Mouse (Mus musculus) megakaryocyte, adult 5-6 weeks (primary cell): ENCODE measurements around the gene Dnmt1. TPM values are rescaled to one million over a fixed set of nuclear protein-coding genes. Genes with fewer than 3 reads are reported as not detected.

ENCODE experiments used
- ATAC-seq: 2 replicates; pipeline ENCODE4 v1.8.0; 2016; ENCODE audit warnings: mild to moderate bottlenecking, inconsistent platforms; ENCODE audit not compliant: poor library complexity, severe bottlenecking
- total RNA-seq, 2 experiments: library from RNA; stranded (forward) in 1 of 2; stranded (reverse) in 1 of 2; fragments of 153-499, 151-499 nt in 1 of 2; fragments of 221-1000, 200-1000 nt in 1 of 2; gene quantifications; 2 replicates each; pipeline versions ENCODE4 v1.2.3 to v1.2.4; 2015 to 2017

Gene Dnmt1
- total RNA-seq, 2 experiments from 2014 or later, result 85.4 to 165 TPM

GRCm38 (mm10) chr9:20976961-20977689 is 17.4 kb upstream of the Dnmt1 start:
- no peak for ATAC-seq

- ATAC-seq, result peak; percentile 52
Observed at GRCm38 (mm10) chr9:20976216-20976960, 16.7 kb upstream of the Dnmt1 start, which contains the start of gene S1pr2. TSS of gene S1pr2 (minus strand) at chr9:20976781.

GRCm38 (mm10) chr9:20975431-20976215 is 15.9 kb upstream of the Dnmt1 start:
- no peak; the same call in 1 of the 2 replicates for ATAC-seq

GRCm38 (mm10) chr9:20973682-20974075 is 14.0 kb upstream of the Dnmt1 start:
- peak; percentile 68 for ATAC-seq

GRCm38 (mm10) chr9:20973001-20973681 is 13.5 kb upstream of the Dnmt1 start:
- no peak for ATAC-seq

- ATAC-seq, result no peak
Observed at GRCm38 (mm10) chr9:20972141-20972992, 12.7 kb upstream of the Dnmt1 start.

GRCm38 (mm10) chr9:20971751-20972140 is 12.1 kb upstream of the Dnmt1 start:
- no peak for ATAC-seq

GRCm38 (mm10) chr9:20966747-20967146 is 7.1 kb upstream of the Dnmt1 start:
- peak; percentile 60 for ATAC-seq

GRCm38 (mm10) chr9:20966008-20966407 is 6.3 kb upstream of the Dnmt1 start:
- no peak for ATAC-seq

- no peak for ATAC-seq
Observed at GRCm38 (mm10) chr9:20965606-20966005, 5.9 kb upstream of the Dnmt1 start.

GRCm38 (mm10) chr9:20961557-20961956 is 1.9 kb upstream of the Dnmt1 start:
- ATAC-seq, result peak; percentile 96

- ATAC-seq, result no peak
Observed at GRCm38 (mm10) chr9:20956989-20957388, 2.7 kb downstream of the Dnmt1 start.

- ATAC-seq, result peak; percentile 97
Observed at GRCm38 (mm10) chr9:20952520-20953227, 7.0 kb downstream of the Dnmt1 start.

- ATAC-seq, result no peak
Observed at GRCm38 (mm10) chr9:20951966-20952519, 7.6 kb downstream of the Dnmt1 start.

GRCm38 (mm10) chr9:20951441-20951840 is 8.2 kb downstream of the Dnmt1 start:
- ATAC-seq, result no peak

GRCm38 (mm10) chr9:20950419-20950818 is 9.3 kb downstream of the Dnmt1 start:
- no peak for ATAC-seq

- peak; percentile 65 for ATAC-seq
Observed at GRCm38 (mm10) chr9:20946066-20946880, 13.4 kb downstream of the Dnmt1 start.
